Mouse (Mus musculus): ENCODE data around the gene Kazn.

The Kazn gene

DNA sequence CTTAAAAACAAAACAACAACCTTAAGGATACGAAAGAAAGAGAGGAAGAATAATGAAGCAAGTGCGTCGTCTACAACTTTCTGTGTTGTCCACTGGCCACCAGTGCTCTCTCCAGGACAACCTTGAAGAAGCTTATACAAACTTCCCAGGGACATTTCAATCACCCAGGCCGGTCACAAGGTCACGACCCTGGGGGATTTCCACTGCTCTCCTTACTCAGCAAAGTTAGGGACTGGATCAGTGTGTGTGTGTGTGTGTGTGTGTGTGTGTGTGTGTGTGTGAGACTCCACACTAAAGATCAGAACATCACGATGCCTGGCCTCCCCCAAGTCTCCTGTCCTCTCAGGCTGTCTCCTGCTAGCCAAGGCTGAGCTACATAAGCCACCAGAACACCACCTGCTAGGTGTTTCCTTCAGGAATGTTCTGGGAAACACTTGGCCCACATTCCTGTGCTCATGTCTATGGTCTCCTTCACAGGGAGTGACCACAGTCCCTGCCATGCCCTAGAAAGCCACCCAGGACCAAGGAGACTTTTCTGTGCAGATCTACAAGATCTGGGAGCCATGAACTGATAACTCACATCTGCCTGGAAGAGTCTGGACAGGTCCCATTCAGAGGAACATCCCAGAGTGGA, 3.7 kb upstream of the Kazn start:
- no peak for DNase-seq (ENCODE audit: extremely low read depth, insufficient read length, low spot score)

DNA sequence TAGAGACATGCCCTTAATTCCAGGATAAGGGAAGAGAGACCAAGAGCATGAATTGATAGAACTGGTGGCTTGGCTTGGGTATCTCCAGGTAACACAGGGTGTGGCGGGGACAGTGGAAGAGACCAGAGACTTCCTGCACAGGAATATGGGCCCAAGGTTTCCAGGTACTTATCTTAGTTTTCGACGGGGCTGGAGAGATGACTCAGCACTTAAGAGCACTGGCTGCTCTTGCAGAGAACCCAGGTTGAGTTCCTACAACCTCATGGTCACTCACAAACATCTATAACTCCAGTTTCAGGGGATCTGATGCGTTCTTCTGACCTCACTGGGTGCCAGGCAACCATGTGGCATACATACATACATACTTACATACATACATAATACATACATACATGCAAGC, 3.0 kb upstream of the Kazn start:
- DNase-seq (ENCODE audit: extremely low read depth, insufficient read length, low spot score), result no peak

DNA sequence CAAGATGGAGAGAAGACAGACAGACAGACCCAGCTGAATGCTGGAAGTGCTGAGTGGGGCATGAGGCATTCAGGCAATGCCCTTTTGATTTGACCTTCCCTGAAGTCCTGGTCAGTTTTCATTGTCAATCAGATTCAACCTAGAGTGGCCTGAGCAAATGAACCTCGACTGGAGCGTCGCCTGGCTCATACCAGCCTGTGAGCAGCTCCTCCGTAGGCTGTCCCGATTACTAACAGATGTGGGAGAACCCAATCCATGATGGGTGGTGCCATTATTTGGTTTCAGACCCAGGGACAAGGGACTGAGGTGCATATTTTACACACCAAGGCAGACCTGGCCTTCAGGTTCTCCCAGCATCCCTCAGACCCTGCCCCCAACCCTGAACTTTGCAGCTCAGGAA, 1.7 kb upstream of the Kazn start:
- DNase-seq (ENCODE audit: extremely low read depth, insufficient read length, low spot score), result no peak

DNA sequence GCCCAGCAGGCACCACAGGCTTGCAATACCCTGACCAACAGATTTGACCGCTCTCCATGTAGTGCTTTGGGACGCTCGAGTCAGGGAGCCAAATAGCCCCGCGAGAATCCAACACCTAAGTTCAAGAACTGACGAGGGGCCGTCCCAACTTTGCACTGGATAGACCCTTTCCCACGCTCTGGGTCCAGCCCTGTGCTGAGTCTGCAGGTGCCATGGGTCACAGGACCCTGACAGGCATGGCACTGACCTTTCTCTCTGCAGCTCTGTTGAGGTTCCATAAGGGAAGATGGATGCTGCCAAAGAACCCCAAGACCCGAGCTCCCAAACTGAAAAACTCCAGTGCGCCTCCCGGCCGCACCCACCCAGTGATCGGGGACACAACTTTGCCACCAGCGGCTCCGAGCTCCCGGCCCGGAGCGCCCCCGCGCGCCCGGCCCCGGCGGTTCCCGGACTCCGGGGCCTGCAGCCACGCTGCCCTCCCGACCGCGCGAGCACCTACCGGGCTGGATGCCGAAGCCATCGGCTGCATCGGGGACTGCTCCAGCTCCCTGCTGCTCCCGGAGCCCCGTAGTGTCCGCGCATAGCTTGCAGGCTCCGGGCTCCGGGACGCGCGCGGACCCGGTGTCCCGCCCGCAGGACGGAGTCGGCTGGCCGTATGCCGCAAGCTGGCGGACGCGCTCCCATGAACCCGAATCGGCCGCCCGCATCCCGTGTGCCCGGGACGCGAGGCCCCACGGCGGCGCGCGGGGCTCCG, 538 bp downstream of the Kazn start:
- DNase-seq (ENCODE audit: extremely low read depth, insufficient read length, low spot score), result no peak

DNA sequence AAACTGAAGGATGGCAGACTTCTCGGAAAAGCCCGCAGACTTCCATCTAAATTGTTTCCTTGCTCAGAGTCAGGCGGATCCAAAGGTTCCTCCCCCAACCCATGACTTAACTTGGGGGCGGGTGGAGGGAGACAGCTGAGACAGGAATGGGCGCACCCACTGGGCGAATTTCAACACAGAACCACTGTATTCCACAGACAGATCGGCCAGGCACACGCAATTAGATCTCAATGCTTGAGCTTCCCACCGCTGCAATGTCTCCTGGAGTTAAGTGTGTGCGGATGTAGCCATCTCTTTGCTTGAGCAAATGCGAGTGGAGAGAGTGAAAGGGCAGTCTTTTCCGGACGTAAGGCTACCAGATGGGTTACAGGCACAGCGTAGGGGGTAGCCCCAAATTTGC, 1.2 kb downstream of the Kazn start:
- no peak for DNase-seq (ENCODE audit: extremely low read depth, insufficient read length, low spot score)

DNA sequence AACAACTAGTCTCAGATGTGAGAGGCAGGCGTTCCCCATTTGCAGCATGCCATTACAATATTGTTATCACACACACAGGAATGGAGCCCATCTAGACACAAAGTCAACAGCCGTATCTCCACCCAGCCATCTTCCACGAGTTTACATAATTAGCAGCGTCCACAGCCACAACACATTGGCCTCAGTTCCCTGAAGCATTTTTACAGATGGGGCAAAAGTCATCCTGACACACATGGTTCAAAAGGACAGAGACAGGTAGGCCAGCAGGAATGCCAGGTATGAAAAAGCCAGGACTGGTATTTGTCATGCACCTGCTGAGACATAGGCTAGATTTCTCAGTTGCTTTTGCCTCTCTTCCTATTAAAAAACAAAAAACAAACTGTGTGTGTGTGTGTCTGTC, 2.5 kb downstream of the Kazn start:
- DNase-seq (ENCODE audit: extremely low read depth, insufficient read length, low spot score), result no peak

DNA sequence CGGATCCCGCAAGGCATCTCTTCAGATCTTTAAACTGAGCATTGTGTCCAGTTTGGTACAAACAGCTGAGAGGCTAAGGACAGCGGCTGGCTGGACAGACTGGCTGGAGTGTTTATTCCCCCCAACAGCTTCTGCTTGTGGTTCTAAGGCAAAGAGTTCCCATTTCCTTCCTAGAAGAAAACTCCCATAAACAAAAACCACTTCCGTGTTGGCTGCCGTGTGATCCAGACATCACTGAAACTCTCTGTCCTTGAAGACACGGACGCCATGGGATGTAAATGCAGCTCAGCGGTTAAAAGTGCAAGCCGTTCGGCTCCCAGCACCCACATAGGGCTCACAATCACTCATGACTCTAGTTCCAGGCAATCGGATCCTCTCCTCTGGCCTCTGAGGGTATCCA, 3.8 kb downstream of the Kazn start:
- no peak for DNase-seq (ENCODE audit: extremely low read depth, insufficient read length, low spot score)

DNA sequence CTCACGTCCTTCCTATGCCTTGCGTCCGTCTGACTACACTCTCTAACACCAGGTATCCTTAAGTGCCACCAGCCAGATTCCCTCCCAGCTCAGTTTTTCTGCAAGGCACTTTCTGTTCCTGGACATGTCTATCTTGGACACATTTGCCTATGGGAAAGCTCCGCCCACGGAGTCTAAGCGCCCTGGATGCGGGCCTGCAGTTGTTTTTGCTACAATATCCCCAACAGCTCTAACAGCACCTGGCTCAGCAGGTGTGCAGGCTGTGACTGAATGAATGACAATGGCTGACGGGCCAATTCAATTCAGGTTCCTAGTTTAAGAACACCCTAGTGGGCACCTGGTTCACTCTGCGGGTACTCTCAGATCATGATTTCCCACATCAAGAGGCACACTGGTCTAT, 4.4 kb downstream of the Kazn start:
- no peak for DNase-seq (ENCODE audit: extremely low read depth, insufficient read length, low spot score)

DNA sequence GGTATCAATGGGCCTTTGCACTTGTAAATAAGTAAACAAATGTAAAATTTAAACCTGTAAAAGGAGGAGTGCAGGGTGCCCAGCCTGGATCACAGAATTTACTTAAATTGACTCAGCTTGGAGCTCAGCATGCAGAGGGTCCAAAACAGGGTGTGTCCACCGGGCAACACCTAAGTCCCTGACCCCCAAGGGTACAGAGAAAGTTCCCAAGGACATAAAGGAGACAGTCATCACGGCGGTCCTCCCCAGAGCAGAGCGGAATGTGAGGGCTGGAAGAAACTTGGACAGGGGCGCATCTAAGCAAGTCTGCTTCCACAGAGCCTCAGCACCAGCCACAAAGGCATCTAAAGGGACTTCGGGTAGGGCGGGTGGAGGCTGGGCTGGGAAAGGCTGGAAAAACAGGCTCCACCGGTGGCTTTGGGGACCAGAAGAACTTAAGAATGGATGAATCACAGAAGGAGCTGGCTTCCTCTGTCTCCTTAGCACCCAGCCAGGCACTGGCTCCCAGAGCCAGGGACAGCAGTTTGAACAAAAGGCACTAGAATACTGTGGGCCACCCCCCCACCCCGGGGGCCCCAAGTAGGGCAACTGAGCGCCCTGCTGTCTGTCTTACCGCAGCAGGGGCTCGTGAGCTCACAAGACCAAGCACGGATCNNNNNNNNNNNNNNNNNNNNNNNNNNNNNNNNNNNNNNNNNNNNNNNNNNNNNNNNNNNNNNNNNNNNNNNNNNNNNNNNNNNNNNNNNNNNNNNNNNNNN, 10.2 kb downstream of the Kazn start:
- no peak for DNase-seq (ENCODE audit: extremely low read depth, insufficient read length, low spot score)

DNA sequence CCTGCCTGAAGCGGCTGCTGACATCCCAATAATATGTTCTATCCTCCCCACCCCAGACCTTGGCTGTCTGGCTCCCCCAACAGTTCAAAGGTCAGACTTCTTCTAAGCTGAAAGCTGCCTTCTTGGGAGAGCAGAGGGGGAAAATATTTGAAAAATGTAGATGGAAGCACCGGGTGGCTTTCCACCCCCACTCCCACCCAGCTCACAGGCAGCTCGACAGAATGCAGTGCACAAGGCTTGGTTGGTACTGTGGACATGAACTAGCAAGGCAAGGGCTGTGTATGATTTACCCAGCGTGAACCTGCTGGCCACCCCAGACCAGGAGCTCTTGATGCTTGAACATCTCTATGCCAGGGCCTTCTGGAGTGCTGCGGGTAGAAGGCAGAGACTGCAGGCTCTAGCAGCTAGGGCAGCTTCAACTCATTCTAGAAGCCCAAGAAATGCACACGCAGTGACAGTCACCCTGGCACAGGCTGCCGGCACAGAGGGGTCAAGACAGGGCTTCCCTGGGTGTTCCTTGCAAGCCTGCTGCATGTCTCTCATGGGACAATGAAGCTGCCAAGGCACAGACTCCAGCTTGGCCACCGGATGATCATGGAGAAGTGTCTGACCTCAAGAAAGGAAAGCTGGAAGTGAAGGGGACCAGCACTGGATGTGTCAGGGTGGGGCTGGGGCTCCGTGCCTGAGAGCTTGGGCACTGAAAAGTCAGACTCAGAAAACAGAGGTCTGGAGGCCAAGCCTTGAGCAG, 15.1 kb downstream of the Kazn start:
- DNase-seq (ENCODE audit: extremely low read depth, insufficient read length, low spot score), result no peak

DNA sequence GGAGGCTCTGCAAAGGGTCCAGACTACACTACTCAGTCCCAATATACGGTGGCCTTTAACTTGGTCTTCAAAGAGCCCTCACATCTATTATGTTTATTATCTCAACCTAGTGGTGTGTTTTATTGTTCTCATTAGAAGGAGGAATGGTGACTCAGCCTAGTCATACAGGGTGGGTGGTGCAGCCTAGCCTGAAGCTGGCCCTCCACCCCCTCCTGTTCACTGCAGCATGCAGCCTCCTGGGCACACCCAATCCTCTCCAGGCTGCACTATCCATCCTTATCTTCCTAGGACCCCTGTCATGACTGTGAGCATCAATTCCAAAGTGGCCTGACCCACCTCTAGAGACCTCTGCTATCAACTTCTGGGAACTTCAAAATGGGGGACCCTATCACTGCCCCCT, 16.8 kb downstream of the Kazn start:
- DNase-seq (ENCODE audit: extremely low read depth, insufficient read length, low spot score), result no peak

DNA sequence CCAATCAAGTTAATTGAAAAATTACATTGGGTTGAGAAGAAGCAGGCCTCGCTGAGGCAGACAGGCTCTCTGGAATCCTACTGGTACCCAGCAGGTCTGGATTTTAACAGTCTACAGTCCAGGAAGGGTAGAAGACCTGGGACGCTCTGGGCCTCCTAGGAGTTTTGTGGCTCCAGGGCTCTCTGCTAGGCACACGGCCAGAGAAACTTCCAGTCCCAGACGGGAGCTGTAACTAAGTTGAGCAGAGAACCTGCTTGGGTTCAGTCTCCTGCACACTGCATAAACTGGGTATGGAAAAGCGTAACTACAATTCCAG, 17.5 kb downstream of the Kazn start:
- DNase-seq (ENCODE audit: extremely low read depth, insufficient read length, low spot score), result no peak

DNA sequence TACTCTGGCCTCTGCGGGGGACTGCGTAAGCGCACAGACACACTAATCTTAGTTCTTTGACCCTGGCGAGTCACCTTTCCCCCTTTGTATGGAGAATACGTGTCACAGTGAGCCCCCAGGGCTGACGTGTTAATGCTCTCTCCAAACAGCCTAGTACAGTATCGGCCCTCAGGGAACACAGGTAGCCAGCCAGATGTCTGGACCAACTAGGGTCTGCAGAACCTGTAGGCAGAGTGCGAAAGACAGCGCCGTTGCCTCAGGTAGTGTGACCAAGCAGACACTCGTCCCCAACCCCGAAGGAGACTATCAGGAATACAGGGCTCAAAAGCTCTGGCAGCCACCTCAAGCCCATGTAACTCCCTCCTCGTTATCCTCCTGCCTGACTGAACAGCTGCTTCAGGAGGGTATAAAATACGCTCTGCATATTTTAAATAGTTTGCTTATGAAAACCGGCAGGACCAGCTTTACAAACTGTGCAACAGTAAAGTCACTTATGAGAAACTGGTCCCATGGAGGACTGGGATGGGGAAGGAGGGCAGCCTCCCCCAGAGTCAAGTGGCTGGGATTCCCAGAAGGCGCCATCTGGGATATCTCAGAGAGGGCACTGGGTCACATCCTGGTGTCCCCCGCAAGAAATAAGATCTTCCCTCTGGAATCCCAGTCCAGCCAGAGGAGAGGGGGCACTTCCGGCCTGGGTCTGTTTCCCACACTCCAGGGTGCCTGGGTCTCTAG, 18.0 kb downstream of the Kazn start:
- no peak for DNase-seq (ENCODE audit: extremely low read depth, insufficient read length, low spot score)

DNA sequence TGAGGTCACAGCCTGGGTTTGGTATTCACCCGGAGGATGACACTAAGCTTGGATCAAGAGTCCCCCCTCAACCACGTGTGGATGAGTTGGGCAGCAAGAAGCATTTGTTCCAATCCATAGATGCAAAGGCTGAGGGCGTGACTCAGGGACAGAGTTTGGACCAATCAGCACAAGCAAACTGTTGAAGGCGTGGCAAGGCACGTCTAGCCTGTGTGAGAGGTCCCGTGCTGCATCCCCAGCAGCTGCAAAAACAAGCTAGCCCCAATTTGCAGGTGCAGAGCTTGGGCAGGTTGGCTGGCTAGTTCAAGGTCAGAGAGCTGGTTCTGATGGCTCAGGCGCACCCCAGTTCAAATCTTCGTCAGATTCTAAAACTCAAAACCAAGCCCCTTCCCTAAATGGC, 20.2 kb downstream of the Kazn start:
- no peak for DNase-seq (ENCODE audit: extremely low read depth, insufficient read length, low spot score)

DNA sequence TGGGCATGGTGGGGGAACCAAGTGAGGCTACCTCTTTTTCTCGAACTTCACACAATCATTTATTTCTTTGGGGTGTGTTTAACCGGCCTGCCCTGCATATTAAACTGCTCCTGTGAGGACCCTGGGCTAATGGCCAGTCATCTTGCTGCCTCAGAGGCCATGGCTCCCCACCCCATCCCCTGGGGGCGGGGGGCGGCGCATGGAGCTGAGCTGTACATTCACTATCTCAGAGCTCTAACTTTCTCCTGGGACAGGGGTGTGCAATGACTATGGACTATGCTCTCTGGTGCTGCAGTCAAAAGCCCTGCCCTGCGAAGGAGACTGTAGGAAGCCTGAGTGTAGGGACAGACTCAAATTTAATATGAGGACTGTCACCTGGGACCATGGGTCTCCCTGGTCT, 22.2 kb downstream of the Kazn start:
- DNase-seq (ENCODE audit: extremely low read depth, insufficient read length, low spot score), result no peak

DNA sequence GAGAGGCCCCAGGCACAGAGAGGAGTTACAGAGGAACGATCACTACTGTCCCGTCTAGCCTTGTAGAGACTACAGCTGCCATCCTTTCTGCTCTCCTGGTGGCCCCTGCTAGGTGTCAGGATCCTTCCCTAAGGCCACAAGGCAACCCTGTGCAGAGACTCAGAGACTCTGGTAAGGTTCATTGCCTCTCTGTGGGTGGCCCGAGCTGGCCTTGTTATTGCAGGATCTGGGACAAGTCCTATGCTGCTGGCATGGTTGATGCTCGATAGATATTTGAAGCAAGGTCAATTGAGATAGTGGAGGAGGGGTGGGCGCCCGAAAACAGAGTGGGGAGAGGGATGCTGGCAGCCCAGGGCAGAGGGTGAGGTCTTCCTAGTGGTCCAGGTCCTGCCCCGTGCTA, 23.4 kb downstream of the Kazn start:
- DNase-seq (ENCODE audit: extremely low read depth, insufficient read length, low spot score), result no peak

DNA sequence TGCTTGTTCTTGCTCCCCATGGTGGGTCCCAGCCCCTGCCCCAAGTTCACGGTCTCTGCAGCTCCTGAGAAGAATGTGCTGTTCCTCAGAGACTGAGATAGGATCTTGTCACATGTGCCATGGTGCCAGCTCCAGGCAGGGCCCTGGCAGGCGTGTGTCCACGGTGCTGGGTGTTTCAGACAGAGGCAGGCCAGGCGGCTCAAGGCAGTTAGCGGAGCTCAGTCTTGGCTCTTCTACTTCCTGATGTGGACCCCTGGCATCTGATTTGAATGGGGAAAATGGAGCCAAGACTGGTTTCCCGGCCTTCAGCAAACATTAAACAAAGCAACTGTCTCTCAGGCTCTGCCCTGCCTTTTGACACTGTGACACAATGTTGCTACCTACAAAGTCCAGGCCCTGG, 24.7 kb downstream of the Kazn start:
- DNase-seq (ENCODE audit: extremely low read depth, insufficient read length, low spot score), result no peak

DNA sequence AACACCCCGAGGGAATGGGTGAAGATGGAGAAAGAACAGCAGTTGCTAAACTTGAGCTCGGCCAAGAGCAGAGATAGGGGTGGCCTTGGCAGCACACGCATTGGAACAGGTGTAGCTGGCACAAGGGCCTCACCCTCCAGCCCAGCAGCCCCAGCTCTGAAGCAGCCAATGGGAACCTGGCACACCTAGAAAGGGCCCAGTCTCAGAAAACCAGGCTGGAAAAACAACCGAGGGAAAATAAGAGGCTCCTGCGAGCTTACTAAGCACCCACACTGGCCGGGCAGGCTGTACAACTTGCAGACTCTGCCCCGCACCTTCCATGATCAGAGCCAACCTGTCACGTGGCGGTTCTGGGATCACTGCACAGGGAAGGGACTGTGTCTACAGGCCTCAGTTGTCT, 26.8 kb downstream of the Kazn start:
- DNase-seq (ENCODE audit: extremely low read depth, insufficient read length, low spot score), result no peak

DNA sequence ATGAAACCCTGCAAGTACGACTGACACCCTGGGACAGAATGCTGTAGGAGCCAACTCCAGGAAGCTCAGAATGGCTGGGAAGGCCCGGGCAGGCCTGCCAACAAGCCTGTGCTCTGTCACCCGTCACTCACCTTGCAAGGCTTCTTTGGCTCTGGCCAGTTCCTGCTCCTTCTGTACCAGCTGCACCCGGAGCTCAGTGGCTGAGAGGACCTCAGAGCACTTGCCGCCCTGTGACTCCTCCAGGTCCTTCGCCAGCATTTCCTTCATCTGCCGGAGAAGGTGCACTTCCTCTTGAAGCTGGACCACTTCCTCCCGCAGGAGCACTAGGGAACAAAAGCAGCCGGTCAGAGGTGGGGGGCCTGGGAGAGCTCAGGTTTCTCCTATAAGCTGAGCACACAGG, 29.3 kb downstream of the Kazn start:
- DNase-seq (ENCODE audit: extremely low read depth, insufficient read length, low spot score), result no peak

DNA sequence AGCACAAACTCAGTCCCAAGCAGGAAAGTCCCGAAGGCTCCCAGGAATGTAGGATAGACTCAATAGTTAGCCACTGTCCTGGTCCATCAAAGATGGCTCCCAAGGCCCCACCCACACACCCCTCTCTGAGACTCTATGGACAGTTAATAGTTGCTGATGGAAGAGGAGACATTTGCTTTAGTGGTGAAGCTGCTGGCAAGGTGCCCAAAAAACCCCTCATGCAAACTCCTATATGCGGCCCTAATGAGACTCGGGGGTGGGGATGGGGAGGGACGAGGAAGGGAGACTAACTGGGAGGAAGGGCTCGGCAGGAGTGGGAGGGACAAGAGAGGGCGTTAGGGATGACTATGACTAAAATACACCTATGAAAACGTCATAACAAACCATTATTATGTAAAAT, 29.7 kb downstream of the Kazn start:
- no peak for DNase-seq (ENCODE audit: extremely low read depth, insufficient read length, low spot score)

DNA sequence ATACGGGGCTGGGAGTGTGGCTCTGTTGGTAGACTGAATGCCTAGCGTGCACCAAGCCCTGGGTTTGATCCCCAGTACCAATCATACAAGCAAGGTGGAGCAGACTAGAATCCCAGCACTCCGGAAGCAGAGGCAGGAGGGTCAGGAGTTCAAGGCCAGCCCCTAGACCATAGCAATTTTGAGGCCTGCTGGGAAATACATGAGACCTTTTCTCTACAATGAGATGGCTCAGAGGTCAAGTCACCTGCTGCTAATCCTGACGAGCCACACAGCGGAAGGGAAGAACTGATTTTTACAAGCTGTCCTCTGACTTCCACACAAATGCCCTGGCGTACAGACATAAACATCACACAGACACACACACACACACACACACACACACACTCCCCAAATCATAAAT, 33.5 kb downstream of the Kazn start:
- DNase-seq (ENCODE audit: extremely low read depth, insufficient read length, low spot score), result no peak

Measured in 3134 (cell line).